Mouse (Mus musculus): ENCODE results near the gene 4930404N11Rik. TPM values are rescaled to one million over a fixed set of nuclear protein-coding genes. Genes with fewer than 3 reads are reported as not detected.

Gene 4930404N11Rik
- polyA plus RNA-seq, 1 experiment from 2014 or later: 0.44 TPM

DNA sequence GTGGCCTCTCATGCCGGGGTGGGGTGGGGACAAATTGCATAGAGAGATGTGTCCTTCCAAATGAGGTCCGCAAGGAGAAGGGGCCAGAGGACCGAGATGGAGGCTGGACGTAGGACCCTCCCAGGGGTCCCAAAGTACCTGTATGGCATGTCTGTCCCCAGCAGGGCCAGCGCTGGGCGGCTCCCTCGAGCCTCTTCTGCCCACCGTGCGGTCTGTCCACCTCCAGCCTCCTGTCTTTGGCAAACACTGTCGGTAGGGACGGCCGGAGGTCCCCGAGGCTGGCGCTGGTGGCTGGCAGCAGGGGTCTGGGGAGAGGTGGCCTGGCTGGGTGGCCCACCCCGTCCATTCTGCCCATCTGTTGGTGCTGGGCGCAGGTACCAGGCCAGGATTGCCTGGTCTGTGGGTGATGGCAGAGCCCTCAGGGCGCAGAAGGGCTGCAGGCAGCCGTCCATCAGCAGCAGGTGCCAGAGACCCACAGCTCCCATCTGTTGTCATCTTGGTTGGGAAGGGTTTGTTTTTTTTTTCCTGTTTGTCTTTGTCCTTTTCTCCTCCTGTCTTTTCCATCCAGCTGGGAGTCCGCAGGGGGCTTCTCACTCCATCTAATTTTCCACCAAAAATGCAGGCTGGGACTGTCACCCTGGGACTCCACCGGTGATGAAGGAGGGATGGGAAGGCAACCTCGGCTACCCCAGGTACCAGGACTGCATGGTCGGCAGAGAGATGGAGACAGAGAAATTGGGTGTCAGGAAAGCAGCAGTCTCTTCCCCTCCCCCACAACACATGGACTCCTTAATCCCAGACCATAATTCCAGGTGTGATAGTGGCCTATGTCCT is 35.0 kb upstream of the 4930404N11Rik start:
- H3K4me1 ChIP-seq: peaks cover 44% of the 10 kb centered on the region
- H3K27ac ChIP-seq: peak overlapping the region; percentile 68
- peak overlapping the region; percentile 35 for H3K4me2 ChIP-seq
- peak overlapping the region; percentile 35; the same call in 1 of the 2 replicates for H3K9ac ChIP-seq
- peak overlapping the region; percentile 10; the same call in 1 of the 2 replicates for H3K4me3 ChIP-seq
- peaks cover 11% of the 10 kb centered on the region for H3K27me3 ChIP-seq
- peaks cover 44% of the 10 kb centered on the region for H3K36me3 ChIP-seq (ENCODE audit: poor library complexity, severe bottlenecking)
- 44% methylated on average over 22 of the region's 22 CpGs for WGBS
- ATAC-seq: no peak
- H3K9me3 ChIP-seq (replicated peaks): no peaks in the 10 kb centered on the region

GRCm38 (mm10) chr10:81399798-81400308 is 34.2 kb upstream of the 4930404N11Rik start:
- ATAC-seq: no peak
- WGBS: 84% methylated on average over 18 of the region's 18 CpGs
- peaks cover 44% of the 10 kb centered on the region for H3K4me1 ChIP-seq
- peak overlapping the region; percentile 35 for H3K4me2 ChIP-seq
- no peak overlapping the region; the same call in 1 of the 2 replicates for H3K27ac ChIP-seq
- H3K4me3 ChIP-seq: no peak overlapping the region
- no peaks in the 10 kb centered on the region for H3K9me3 ChIP-seq (replicated peaks)
- peaks cover 37% of the 10 kb centered on the region for H3K36me3 ChIP-seq (ENCODE audit: poor library complexity, severe bottlenecking)
- H3K9ac ChIP-seq: peak overlapping the region; percentile 19; the same call in 1 of the 2 replicates
- peaks cover 9% of the 10 kb centered on the region for H3K27me3 ChIP-seq

- Histone ChIP-seq H3K4me2 (no peak overlapping the region), H3K36me3 (ENCODE audit: poor library complexity, severe bottlenecking) (peaks cover 31% of the 10 kb centered on the region), H3K4me3 (no peak overlapping the region), H3K9me3 (replicated peaks) (no peaks in the 10 kb centered on the region), H3K27ac (no peak overlapping the region), H3K27me3 (peaks cover 3% of the 10 kb centered on the region), H3K4me1 (peaks cover 44% of the 10 kb centered on the region), H3K9ac (no peak overlapping the region)
- ATAC-seq: no peak
- 73% methylated on average over 5 of the region's 5 CpGs for WGBS
Measured at GRCm38 (mm10) chr10:81399296-81399695, 33.7 kb upstream of the 4930404N11Rik start.

GRCm38 (mm10) chr10:81396749-81397148 is 31.1 kb upstream of the 4930404N11Rik start:
- H3K9ac ChIP-seq: 0 out of 2 replicates have a peak overlapping the region, but pooled peaks have one; percentile 2
- no peak overlapping the region for H3K27ac ChIP-seq

GRCm38 (mm10) chr10:81395865-81396264 is 30.2 kb upstream of the 4930404N11Rik start:
- H3K4me3 ChIP-seq: no peak overlapping the region
- no peak overlapping the region for H3K9ac ChIP-seq
- H3K27me3 ChIP-seq: no peaks in the 10 kb centered on the region
- peaks cover 27% of the 10 kb centered on the region for H3K4me1 ChIP-seq
- H3K27ac ChIP-seq: 0 out of 2 replicates have a peak overlapping the region, but pooled peaks have one; percentile 21
- no peaks in the 10 kb centered on the region for H3K9me3 ChIP-seq (replicated peaks)
- H3K4me2 ChIP-seq: no peak overlapping the region
- peaks cover 35% of the 10 kb centered on the region for H3K36me3 ChIP-seq (ENCODE audit: poor library complexity, severe bottlenecking)
- no peak for ATAC-seq
- WGBS: 87% methylated on average over 4 of the region's 4 CpGs

More at GRCm38 (mm10) chr10:81396749-81397148, 31.1 kb upstream of the 4930404N11Rik start:
- peaks cover 26% of the 10 kb centered on the region for H3K36me3 ChIP-seq (ENCODE audit: poor library complexity, severe bottlenecking)
- WGBS: 63% methylated on average over 5 of the region's 5 CpGs
- ATAC-seq: no peak
- H3K4me3 ChIP-seq: no peak overlapping the region
- no peaks in the 10 kb centered on the region for H3K27me3 ChIP-seq
- no peaks in the 10 kb centered on the region for H3K9me3 ChIP-seq (replicated peaks)
- peaks cover 36% of the 10 kb centered on the region for H3K4me1 ChIP-seq
- no peak overlapping the region for H3K4me2 ChIP-seq

DNA sequence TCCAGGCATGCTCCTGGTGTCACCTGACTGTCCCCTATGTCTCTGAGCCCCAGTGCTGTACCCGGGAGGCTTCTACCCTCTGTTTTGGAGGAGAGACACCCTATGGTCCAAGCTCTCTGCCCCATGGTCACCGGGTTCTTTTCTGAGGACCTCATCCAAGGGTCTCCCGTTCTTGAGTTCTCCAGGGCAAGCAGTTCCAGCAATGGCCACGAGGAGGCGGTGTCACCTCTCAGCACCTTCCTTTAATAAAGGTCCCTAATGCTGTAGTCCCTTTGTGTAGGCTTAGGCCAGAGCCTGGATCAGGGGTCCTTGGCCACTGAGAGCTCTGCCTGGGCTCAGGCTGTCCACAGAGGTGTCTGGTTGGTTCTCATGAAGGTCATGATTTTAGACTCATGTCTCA is 29.5 kb upstream of the 4930404N11Rik start:
- peak; percentile 28; the same call in 1 of the 2 replicates for ATAC-seq
- WGBS: 13% methylated on average over 5 of the region's 5 CpGs

DNA sequence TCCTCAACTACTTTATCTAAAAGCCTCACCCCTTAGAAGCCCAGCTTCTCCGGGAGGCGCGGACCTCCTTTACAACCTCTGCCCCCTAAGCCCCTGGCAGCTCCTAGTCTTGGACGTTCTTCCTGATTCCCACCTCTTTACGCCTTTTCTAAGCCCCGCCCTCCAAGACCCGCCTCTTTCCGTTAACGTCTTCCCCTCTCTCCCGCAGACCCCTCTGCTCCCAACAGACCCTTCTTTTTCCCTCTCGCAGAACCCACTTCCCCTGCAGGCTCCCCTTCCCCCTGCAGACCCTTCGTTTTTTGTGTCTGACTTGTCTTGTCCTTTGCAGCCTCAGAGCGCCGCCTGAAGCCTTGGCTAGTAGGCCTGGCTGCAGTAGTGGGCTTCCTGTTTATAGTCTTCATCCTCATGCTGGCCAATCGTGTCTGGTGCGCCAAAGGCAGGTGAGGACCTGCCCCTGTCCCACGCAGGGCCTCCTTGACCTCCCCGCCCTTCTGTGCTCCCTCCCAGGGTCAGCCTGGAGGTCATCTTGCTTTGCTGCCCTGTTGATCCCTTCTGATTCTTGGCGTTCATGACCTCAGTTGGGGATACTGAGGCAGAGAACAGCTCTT is 27.9 kb upstream of the 4930404N11Rik start:
- Histone ChIP-seq H3K36me3 (ENCODE audit: poor library complexity, severe bottlenecking) (peaks cover 26% of the 10 kb centered on the region), H3K4me1 (peaks cover 18% of the 10 kb centered on the region), H3K4me2 (peak overlapping the region; percentile 43), H3K9ac (peak overlapping the region; percentile 38; the same call in 1 of the 2 replicates), H3K4me3 (peak overlapping the region; percentile 12), H3K27me3 (no peaks in the 10 kb centered on the region), H3K9me3 (replicated peaks) (no peaks in the 10 kb centered on the region), H3K27ac (no peak overlapping the region)
- WGBS: 8% methylated on average over 19 of the region's 19 CpGs
- no peak for ATAC-seq

More for the DNA sequence above, 29.5 kb upstream of the 4930404N11Rik start:
- Histone ChIP-seq H3K4me1 (peaks cover 21% of the 10 kb centered on the region), H3K9ac (no peak overlapping the region), H3K27ac (no peak overlapping the region), H3K4me2 (no peak overlapping the region), H3K4me3 (no peak overlapping the region), H3K9me3 (replicated peaks) (no peaks in the 10 kb centered on the region), H3K36me3 (ENCODE audit: poor library complexity, severe bottlenecking) (peaks cover 33% of the 10 kb centered on the region), H3K27me3 (no peaks in the 10 kb centered on the region)

GRCm38 (mm10) chr10:81392781-81393185 is 27.2 kb upstream of the 4930404N11Rik start, which contains the start of gene Smim24:
Gene Smim24, plus strand, starts transcription at chr10:81393051.
- Histone ChIP-seq H3K4me1 (peaks cover 18% of the 10 kb centered on the region), H3K27ac (no peak within 1 kb of the TSS), H3K27me3 (no peaks in the 10 kb centered on the region), H3K9me3 (replicated peaks) (no peaks in the 10 kb centered on the region), H3K4me2 (peak within 1 kb of the TSS; percentile 43), H3K4me3 (peak within 1 kb of the TSS; percentile 12), H3K36me3 (ENCODE audit: poor library complexity, severe bottlenecking) (peaks cover 33% of the 10 kb centered on the region), H3K9ac (peak within 1 kb of the TSS; percentile 38)
- WGBS: 70% methylated on average over 14 of the region's 14 CpGs
- no peak for ATAC-seq

DNA sequence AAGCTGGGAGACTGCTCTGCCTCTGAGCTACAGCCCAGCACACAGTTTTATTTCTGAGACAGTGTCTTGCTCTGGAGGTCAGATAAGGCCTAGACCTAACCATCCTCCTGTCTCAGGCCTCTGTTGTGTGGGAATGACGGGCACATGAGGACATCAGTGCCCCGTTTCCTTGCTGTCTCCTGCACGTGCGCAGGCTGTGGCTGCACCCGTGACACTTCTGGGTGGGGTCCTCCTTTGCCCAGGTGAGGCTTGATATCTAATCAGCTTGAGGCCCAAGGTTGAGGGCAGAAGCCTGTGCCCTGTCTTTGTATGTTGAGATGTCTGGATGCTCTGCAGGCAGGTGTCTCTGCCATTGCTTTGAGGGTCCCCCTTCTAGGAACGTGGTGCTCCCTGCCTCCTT is 26.7 kb upstream of the 4930404N11Rik start:
- Histone ChIP-seq H3K9ac (peak overlapping the region; percentile 35; the same call in 1 of the 2 replicates), H3K4me3 (no peak overlapping the region), H3K4me2 (no peak overlapping the region), H3K27me3 (no peaks in the 10 kb centered on the region), H3K36me3 (ENCODE audit: poor library complexity, severe bottlenecking) (peaks cover 33% of the 10 kb centered on the region), H3K4me1 (peaks cover 18% of the 10 kb centered on the region), H3K9me3 (replicated peaks) (no peaks in the 10 kb centered on the region), H3K27ac (no peak overlapping the region)
- ATAC-seq: no peak
- WGBS: 87% methylated on average over 6 of the region's 6 CpGs

GRCm38 (mm10) chr10:81390678-81390965 is 25.0 kb upstream of the 4930404N11Rik start:
- no peak overlapping the region for H3K4me2 ChIP-seq
- peaks cover 48% of the 10 kb centered on the region for H3K36me3 ChIP-seq (ENCODE audit: poor library complexity, severe bottlenecking)
- no peak overlapping the region for H3K4me3 ChIP-seq
- H3K9me3 ChIP-seq (replicated peaks): no peaks in the 10 kb centered on the region
- no peak overlapping the region for H3K27ac ChIP-seq
- peaks cover 22% of the 10 kb centered on the region for H3K4me1 ChIP-seq
- H3K9ac ChIP-seq: no peak overlapping the region
- H3K27me3 ChIP-seq: no peaks in the 10 kb centered on the region
- WGBS: 89% methylated on average over 13 of the region's 13 CpGs
- ATAC-seq: no peak

DNA sequence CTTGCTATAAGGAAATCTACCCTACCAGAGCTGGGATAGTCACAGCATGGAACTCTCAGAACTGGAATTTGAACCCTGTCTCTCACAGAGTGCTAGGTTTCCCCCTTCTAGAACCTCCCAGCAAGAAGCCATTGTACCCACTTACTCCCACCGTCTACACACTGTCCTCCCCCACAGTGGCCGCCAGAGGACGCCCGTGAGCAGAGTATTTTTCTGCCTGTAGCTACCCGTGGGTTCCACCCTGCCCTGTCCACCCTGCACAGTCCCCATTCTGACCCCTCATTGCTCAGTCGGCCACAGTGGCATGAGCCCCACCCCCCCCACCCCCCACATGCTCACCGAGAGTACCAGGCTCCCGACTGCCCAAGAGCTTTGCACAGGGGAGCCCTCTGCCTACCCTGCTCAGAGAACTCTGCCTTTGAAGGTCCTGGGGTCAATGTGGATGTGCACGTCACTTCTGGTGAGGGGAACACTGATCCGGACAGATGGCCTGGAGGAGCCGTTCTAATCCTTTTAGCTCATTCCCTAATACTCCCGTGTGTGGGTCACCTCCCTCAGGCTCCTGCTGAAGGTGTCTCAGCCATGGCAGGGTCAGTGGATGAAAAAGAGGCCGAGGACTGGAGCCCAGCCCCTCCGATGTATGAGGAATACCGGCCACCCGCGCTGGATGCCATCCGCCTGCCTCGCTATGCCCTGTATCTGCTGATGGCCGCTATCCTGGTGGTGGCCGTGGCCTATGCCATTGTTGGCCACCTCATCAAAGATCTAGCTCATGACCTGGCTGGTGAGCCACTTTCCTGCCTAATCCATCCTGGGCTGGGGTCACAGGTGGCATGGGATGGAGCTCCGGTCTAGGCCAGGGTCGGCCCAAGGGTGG is 24.4 kb upstream of the 4930404N11Rik start:
- Histone ChIP-seq H3K9ac (no peak overlapping the region), H3K9me3 (replicated peaks) (no peaks in the 10 kb centered on the region), H3K4me3 (no peak overlapping the region), H3K4me2 (no peak overlapping the region), H3K4me1 (peaks cover 28% of the 10 kb centered on the region), H3K27me3 (no peaks in the 10 kb centered on the region), H3K36me3 (ENCODE audit: poor library complexity, severe bottlenecking) (peaks cover 48% of the 10 kb centered on the region), H3K27ac (no peak overlapping the region)
- ATAC-seq: peak; percentile 60
- WGBS: 57% methylated on average over 22 of the region's 23 CpGs

Measured in forebrain, embryonic 13.5 days (tissue).